11 mouse cellular contexts compared by ENCODE assay signal in genomic region chr2:33635323-33636116, GRCm38 (mm10). TPM values are rescaled to one million over a fixed set of nuclear protein-coding genes. Genes with fewer than 3 reads are reported as not detected.
DNase-seq lines count a peak whose midpoint lies in the region; ATAC-seq lines count a peak whose summit lies in the region.
"Had no signal": no experiment of that assay in that cellular context is flagged by ENCODE, and none has a peak within 500 bp of the region (broad histone marks: within the 10 kb centered on the region; RNA-seq: fewer than 3 reads in every experiment).

No protein-coding gene starts in this region.

- H3K4me2 ChIP-seq in lung, embryonic 15.5 days, result peak overlapping the region; percentile 3; the same call in 1 of the 2 replicates
- H3K4me2 ChIP-seq in hindbrain, embryonic 13.5 days, result peak overlapping the region; percentile 55
- H3K4me2 ChIP-seq in midbrain, embryonic 11.5 days, result peak overlapping the region; percentile 38
- H3K4me2 ChIP-seq in neural tube, embryonic 15.5 days, result peak overlapping the region; percentile 58
- H3K4me2 ChIP-seq: forebrain, embryonic 15.5 days had no signal

- no peak for ATAC-seq in lung, embryonic 15.5 days (ENCODE audit: borderline replicate concordance, extremely low read depth, low FRiP score, low TSS enrichment)
- no peak for ATAC-seq in hindbrain, embryonic 13.5 days (ENCODE audit: low FRiP score)
- ATAC-seq in midbrain, embryonic 11.5 days (ENCODE audit: low FRiP score), result no peak
- no peak for ATAC-seq in neural tube, embryonic 15.5 days (ENCODE audit: low FRiP score)
- ATAC-seq: forebrain, embryonic 15.5 days had no signal

- H3K4me3 ChIP-seq in lung, embryonic 15.5 days, result no peak overlapping the region
- peak overlapping the region; percentile 48 for H3K4me3 ChIP-seq in hindbrain, embryonic 13.5 days
- peak overlapping the region; percentile 18; the same call in 1 of the 2 replicates for H3K4me3 ChIP-seq in midbrain, embryonic 11.5 days (ENCODE audit: low read depth, low read length)
- peak overlapping the region; percentile 42 for H3K4me3 ChIP-seq in neural tube, embryonic 15.5 days (replicated peaks)
- H3K4me3 ChIP-seq: forebrain, embryonic 15.5 days; heart, adult 2 months had no signal

- no peaks in the 10 kb centered on the region for H3K36me3 ChIP-seq in lung, embryonic 15.5 days
- H3K36me3 ChIP-seq in hindbrain, embryonic 13.5 days, result no peaks in the 10 kb centered on the region
- no peaks in the 10 kb centered on the region for H3K36me3 ChIP-seq in midbrain, embryonic 11.5 days (ENCODE audit: control insufficient read depth, insufficient read depth, low read length)
- no peaks in the 10 kb centered on the region for H3K36me3 ChIP-seq in neural tube, embryonic 15.5 days
- H3K36me3 ChIP-seq: forebrain, embryonic 15.5 days had no signal

- H3K27me3 ChIP-seq in lung, embryonic 15.5 days, result peaks cover 100% of the 10 kb centered on the region
- H3K27me3 ChIP-seq in hindbrain, embryonic 13.5 days, result peaks cover 96% of the 10 kb centered on the region
- H3K27me3 ChIP-seq in midbrain, embryonic 11.5 days (ENCODE audit: control insufficient read depth, insufficient read depth, low read length), result peaks cover 98% of the 10 kb centered on the region
- H3K27me3 ChIP-seq in neural tube, embryonic 15.5 days (replicated peaks), result peaks cover 86% of the 10 kb centered on the region

- no peaks in the 10 kb centered on the region for H3K9me3 ChIP-seq in lung, embryonic 15.5 days
- H3K9me3 ChIP-seq in hindbrain, embryonic 13.5 days, result no peaks in the 10 kb centered on the region
- no peaks in the 10 kb centered on the region for H3K9me3 ChIP-seq in midbrain, embryonic 11.5 days (ENCODE audit: control insufficient read depth, low read length)
- H3K9me3 ChIP-seq in neural tube, embryonic 15.5 days (replicated peaks), result no peaks in the 10 kb centered on the region
- H3K9me3 ChIP-seq: forebrain, embryonic 15.5 days had no signal

- no peak overlapping the region for H3K27ac ChIP-seq in lung, embryonic 15.5 days
- H3K27ac ChIP-seq in hindbrain, embryonic 13.5 days, result peak overlapping the region; percentile 83
- no peak overlapping the region for H3K27ac ChIP-seq in midbrain, embryonic 11.5 days (ENCODE audit: low read depth, low read length)
- peak overlapping the region; percentile 84 for H3K27ac ChIP-seq in neural tube, embryonic 15.5 days (replicated peaks)
- H3K27ac ChIP-seq: forebrain, embryonic 15.5 days; heart, adult 2 months had no signal

- peaks cover 19% of the 10 kb centered on the region for H3K4me1 ChIP-seq in lung, embryonic 15.5 days
- H3K4me1 ChIP-seq in hindbrain, embryonic 13.5 days (replicated peaks), result peaks cover 42% of the 10 kb centered on the region
- peaks cover 25% of the 10 kb centered on the region for H3K4me1 ChIP-seq in midbrain, embryonic 11.5 days (ENCODE audit: control insufficient read depth, insufficient read depth, low read length)
- peaks cover 41% of the 10 kb centered on the region for H3K4me1 ChIP-seq in neural tube, embryonic 15.5 days

- DNase-seq in lung, postnatal 10 days, result no peak
- peak; percentile 95 for DNase-seq in midbrain, embryonic 11.5 days (ENCODE audit: low spot score, missing footprints)
- no peak for DNase-seq in thymus, postnatal 10 days (ENCODE audit: low spot score in 2 of 2)
- no peak for DNase-seq in frontal cortex, postnatal 25 days (ENCODE audit: low spot score in 2 of 2)
- DNase-seq: adrenal gland, postnatal 25 days; heart, adult 2 months; lung, adult 2 months had no signal

- WGBS in lung, embryonic 15.5 days, result 2% methylated on average over 19 of the region's 19 CpGs
- WGBS in hindbrain, embryonic 13.5 days, result 4% methylated on average over 19 of the region's 19 CpGs
- WGBS in midbrain, embryonic 11.5 days, result 5% methylated on average over 19 of the region's 19 CpGs
- 2% methylated on average over 19 of the region's 19 CpGs for WGBS in neural tube, embryonic 15.5 days

- H3K9ac ChIP-seq in lung, embryonic 15.5 days, result no peak overlapping the region
- peak overlapping the region; percentile 86 for H3K9ac ChIP-seq in hindbrain, embryonic 13.5 days
- peak overlapping the region; percentile 37 for H3K9ac ChIP-seq in midbrain, embryonic 11.5 days (ENCODE audit: low read length)
- peak overlapping the region; percentile 65 for H3K9ac ChIP-seq in neural tube, embryonic 15.5 days (replicated peaks)
- H3K9ac ChIP-seq: forebrain, embryonic 15.5 days had no signal

RNA-seq across cellular contexts. Expression of gene Lmx1b, which starts 4.8 kb away (rescaled TPM):
- polyA plus RNA-seq in lung, embryonic 15.5 days (2015; fragmentation: Nextera tagmentation; extraction: Ambion mirVana), result 0.09 TPM in 1 of 2 replicates, not detected in the other
- 6.3 and 6.7 TPM in 2 replicates for polyA plus RNA-seq in hindbrain, embryonic 13.5 days (2015; fragmentation: Nextera tagmentation; extraction: Ambion mirVana)
- polyA plus RNA-seq in midbrain, embryonic 11.5 days (2014; fragmentation: Nextera tagmentation; extraction: Ambion mirVana), result 2.0 and 2.2 TPM in 2 replicates
- polyA plus RNA-seq in neural tube, embryonic 15.5 days (2015; fragmentation: Nextera tagmentation; extraction: Ambion mirVana), result 7.9 and 8.5 TPM in 2 replicates

Comparison
In these comparisons a context has a peak if more than half of its experiments do, and no peak if none do; other contexts are left out.
1. H3K27ac ChIP-seq: peak in hindbrain, embryonic 13.5 days (single experiment) and neural tube, embryonic 15.5 days (single experiment); none in lung, embryonic 15.5 days (single experiment) and midbrain, embryonic 11.5 days (single experiment).
2. H3K4me2 ChIP-seq: peak in every context shown above with its lines; median percentile 58 in neural tube, embryonic 15.5 days; 55 in hindbrain, embryonic 13.5 days; 38 in midbrain, embryonic 11.5 days; 3 in lung, embryonic 15.5 days.